Mouse (Mus musculus): ENCODE measurements around the gene Gm30302.

DNA sequence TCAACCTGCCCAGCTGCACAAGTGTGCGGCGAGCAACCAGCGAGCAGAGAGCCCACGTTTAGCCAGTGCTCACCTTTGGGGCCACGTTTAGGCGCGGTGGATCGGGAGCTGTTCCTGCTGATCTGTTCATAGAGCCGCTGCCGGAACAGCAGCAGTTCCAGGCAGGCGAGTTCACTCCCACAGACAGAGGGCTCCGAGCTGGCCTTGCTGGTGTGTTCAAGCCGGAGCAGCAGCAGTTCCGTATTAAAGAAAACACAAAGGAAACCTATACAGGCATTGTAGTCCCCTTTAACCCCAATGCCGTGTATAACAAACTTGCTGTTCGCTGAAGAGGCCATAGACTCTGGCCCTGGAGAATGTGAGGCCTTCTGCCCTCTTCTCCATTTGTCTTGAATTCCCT lies 29.7 kb downstream of the Gm30302 start:
- no peak for TF ChIP-seq POLR2A (IDR thresholded peaks at IDR 0.05; ENCODE audit: insufficient read length, low read depth)
- no peak for TF ChIP-seq E2F4 (IDR thresholded peaks at IDR 0.05; ENCODE audit: insufficient read depth)
- TF ChIP-seq TCF12 (IDR thresholded peaks at IDR 0.05; ENCODE audit: insufficient read depth, poor library complexity, severe bottlenecking): no peak
- no peak for TF ChIP-seq POLR2AphosphoS2 (IDR thresholded peaks at IDR 0.05; ENCODE audit: insufficient read length, low read depth)
- TF ChIP-seq USF1 (IDR thresholded peaks at IDR 0.05; ENCODE audit: low read depth): no peak
- TF ChIP-seq TCF3 (IDR thresholded peaks at IDR 0.05; ENCODE audit: insufficient read length, low read depth): no peak
- TF ChIP-seq REST (IDR thresholded peaks at IDR 0.05; ENCODE audit: insufficient read depth, insufficient read length): no peak
- TF ChIP-seq MYOD1 (IDR thresholded peaks at IDR 0.05; ENCODE audit: control insufficient read depth in 1 of 3, insufficient read length in 2 of 3, low read depth in 2 of 3): no peak
